Mouse (Mus musculus) cerebellum, postnatal 4 days (tissue): Measurements from ENCODE around the gene Gm10447.
A peak's percentile ranks its signal among the peaks of the same experiment; 100 is the strongest.

ENCODE experiments used
- DNase-seq, 2 experiments: peaks; one replicate each; pipeline ENCODE4 v3.0.0; 2022; ENCODE audit warnings: low spot score in 2 of 2, mixed read lengths in 1 of 2

The Gm10447 gene

GRCm38 (mm10) chr11:53478383-53479170 is 21.7 kb upstream of the Gm10447 start:
- no peak for DNase-seq

DNA sequence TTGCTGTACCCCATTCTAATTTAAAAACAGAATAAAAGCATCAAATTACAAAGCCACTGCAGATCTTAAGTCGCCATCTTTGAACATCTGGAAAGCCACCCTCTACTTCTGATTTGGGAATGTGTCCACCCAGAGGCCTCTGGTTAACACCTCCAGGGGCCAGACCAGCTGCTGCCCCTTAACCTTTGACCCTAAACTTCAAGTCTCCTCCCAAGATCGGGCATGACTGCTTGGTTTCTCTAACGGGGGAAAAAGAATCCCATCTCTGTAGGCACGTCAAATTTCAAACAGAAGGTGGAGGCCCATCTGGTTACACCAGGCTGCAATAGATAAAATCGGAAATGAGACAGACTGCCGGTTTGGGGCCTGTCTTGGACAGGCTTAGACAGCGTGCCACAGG is 20.9 kb upstream of the Gm10447 start:
- DNase-seq: no peak

- no peak for DNase-seq
Measured at GRCm38 (mm10) chr11:53475620-53476019, 18.7 kb upstream of the Gm10447 start.

DNA sequence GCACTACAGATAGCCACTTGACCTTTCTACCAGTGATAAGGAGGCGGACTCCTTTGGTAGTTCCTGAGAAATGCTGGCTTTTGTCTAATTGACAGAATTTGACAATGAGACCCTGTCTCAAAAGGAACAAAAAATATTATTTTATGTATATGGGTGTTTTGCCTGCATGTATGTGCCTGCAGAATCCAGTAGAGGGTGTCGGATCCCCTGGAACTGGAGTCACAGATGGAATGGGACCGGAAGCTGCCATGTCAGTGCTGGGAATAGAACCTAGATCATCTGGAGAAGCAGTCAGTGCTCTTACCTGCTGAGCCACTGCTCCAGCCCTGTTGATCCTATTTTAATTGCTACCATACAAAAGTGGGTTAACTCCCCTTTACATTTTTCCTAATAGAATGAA is 15.8 kb upstream of the Gm10447 start:
- no peak for DNase-seq

DNA sequence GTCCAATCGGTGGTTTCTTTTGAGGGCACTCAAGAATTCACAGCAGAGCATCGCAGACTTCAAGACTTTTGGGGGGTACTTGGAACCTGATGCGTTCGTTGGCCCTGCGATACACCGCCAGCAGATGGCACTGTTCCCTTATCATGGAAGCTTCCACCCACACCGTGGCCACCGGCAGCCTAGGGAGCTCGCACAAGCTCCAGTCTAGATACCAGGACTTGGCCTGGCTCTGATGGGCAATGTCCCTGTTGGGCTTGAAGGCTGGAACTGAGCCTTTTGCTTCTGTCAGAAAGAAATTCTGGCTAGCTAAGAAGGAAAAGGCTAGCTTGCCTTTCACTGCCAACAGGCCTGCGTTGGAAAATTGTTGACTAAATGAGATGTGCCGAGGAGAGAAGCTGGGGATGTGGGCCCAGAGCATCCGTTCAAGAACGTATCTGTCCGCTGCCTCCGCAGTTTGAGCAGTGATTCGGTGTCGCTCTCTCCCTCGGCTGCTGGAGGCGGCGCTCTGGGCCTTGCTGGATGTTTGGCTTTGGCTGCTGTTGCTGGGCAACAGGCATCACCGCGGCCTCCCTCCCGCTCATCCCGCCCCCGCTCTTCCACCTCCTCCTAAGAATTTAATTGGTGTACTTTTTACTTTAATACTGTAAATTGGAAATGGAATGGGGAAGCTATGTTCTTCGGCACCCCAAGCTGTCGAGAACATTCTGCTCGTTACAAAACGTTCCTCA is 13.2 kb upstream of the Gm10447 start, which contains the start of gene Gm9837:
Gm9837 (minus strand) TSS at position 512 of the 728 bp plus-strand sequence.
- DNase-seq: peak; percentile 81 to 93

GRCm38 (mm10) chr11:53469294-53469967 is 12.5 kb upstream of the Gm10447 start:
- DNase-seq: no peak

GRCm38 (mm10) chr11:53466231-53466971 is 9.5 kb upstream of the Gm10447 start:
- DNase-seq: peak; percentile 77 to 88

DNA sequence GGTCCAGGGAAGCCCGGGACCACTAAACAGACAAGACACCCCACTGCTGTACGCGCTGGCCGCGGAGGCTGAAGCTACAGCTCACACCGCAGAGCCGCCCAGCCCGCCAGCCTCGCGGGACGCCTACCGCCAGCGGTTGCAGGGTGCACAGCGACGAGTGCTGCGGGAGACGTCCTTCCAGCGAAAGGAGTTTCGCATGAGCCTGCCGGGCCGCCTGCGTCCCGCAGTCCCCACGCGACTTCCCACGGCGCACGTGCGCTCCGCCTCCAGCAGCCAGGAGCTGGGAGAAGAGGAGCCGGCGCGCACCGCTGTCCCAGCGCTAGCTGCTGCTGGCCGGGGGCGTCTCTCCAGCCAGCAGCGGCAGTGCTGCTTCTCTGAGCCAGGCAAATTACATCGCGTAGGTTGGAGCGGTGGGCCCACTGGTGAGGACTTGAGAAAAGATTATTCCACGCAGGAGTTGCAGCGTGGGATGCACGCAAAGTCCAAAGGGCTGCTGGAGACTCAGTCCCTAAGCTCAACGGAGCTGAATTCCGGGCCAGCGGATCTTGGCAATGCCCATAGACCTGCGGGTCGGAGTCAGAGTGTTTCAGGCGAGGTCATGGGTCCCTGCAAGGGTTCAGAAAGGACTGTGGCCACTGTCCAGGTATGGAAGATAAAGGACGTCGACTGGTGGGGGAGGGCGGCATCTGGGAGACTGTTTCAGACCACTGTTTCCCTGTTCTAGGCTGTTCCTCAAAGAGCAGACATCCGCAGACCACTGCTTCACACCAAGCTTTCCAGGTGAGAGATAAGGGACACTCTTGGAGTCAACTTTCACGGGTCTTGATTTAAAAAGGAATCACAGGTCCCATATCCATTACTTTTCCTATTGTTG is 6.9 kb upstream of the Gm10447 start:
- no peak for DNase-seq

GRCm38 (mm10) chr11:53461727-53462126 is 4.8 kb upstream of the Gm10447 start:
- no peak for DNase-seq

DNA sequence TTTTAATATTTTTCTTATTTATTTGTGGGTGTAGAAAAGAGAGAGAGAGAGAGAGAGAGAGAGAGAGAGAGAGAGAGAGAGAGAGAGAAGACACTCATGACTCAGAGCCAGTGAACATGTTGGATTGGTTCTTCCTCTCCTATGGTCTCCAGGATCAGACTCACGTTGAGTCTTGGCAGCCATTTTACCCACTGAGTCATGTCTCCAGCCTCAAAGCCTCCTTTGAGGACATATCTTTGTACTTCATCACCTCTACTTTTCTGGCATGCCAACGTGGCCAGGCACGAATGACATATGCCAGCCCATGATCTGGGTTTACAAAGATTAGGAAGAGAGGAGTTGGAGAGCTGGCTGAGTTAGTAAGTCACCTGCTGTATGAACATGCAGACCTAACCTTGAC is 3.3 kb upstream of the Gm10447 start:
- DNase-seq: no peak

DNA sequence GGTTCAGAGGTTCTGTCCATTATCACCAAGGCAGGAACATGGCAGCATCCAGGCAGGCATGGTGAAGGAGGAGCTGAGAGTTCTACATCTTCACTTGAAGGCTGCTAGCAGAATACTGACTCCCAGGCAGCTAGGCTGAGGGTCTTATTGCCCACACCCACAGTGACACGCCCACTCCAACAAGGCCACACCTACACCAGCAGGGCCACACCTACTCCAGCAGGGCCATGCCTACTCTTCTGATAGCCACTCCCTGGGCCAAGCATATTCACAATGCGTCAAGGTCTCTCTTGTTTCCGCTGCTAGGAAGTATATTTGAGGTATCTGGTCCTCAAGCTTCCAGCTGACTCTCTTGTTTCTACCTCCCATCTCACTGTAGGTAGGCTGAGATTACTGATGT is 2.1 kb upstream of the Gm10447 start:
- no peak for DNase-seq

- DNase-seq: no peak
Measured at GRCm38 (mm10) chr11:53457372-53457954, 553 bp upstream of the Gm10447 start.

DNA sequence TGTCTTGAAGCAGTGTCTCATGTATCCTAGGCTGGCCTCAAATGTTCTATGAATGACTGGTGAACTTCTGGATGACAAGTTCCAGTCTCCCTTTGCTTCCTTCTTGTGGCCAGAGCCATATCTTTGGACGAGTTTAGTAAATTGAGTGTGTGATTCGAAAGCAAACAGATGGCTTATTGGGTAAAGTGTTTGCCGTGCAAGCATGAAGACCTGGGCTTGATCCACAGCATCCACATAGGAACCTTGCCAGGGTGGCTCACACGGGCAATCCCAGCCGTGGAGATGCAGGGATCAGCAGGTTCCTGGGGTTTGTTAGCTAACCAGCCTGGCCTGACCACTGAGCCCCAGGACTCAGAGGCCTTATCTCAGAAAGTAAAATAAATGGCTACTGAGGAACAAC is 3.9 kb downstream of the Gm10447 start:
- no peak for DNase-seq

- no peak for DNase-seq
Measured at GRCm38 (mm10) chr11:53452396-53452795, 4.5 kb downstream of the Gm10447 start.

DNA sequence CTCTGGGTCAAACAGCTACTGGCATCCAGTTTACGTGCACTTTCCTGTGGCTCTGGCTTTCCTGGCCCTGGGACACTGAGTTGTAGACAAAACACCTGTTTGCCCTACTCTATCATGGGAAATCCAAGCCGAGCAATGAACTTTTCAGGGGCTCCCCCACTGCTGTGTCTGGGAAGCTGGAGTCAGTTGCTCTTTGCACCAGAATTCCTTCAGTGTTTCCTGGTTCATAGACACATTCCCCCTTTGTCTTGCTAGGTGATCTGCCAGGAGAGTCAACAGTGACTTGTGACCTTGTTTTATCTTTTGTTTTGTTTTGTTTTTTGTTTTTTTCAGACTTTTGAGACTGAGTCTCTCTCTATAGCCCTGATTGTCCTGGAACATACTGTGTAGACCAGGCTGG is 5.5 kb downstream of the Gm10447 start:
- no peak for DNase-seq

DNA sequence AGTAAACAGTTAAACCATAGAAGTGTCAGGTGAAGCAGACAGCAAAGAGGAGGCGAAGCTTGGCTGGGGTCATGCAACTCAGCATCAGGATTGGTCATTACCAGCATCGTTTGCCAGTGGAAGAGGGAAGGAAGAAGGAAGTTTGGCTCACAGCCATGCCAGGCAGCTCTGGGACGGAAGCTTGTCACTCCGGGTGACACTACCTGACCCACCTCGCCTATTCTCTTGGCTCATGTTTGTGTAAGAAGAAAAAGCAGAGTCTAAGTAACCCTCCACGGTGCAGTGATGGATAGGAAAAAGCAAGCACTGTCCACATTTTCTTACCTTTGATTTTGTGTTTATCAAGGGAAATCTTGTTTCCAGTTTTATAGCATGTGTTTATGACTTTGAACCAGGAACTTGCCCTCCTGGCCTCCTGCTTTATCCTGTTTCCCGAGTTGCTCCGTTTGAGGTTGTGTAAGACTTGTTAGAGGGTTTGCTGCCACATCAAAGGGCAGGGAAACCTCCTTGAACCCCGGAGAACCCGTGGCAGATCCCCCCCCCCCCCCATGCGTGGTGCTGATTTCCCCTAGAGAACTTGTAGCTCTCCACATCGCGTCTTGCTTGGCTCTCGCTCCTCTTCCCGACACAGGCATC is 6.7 kb downstream of the Gm10447 start:
- no peak for DNase-seq

DNA sequence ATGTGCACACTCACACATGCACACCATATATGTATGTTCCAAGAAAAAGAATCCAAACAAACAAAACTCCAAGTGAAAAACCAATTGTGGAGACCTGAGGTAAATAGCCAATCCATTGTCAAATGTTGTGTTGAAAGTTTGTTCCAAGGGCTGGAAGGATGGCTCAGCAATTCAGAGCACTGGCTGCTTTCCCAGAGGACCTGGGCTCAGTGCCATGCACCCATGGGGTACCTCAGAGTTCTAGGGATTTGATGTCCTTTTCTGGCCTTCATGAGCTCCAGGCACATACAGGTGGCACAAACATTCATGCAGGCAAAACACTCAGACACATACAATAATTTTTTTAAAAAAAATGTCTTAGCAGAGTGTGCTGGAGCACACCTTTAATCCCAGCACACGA is 8.4 kb downstream of the Gm10447 start:
- no peak for DNase-seq

DNA sequence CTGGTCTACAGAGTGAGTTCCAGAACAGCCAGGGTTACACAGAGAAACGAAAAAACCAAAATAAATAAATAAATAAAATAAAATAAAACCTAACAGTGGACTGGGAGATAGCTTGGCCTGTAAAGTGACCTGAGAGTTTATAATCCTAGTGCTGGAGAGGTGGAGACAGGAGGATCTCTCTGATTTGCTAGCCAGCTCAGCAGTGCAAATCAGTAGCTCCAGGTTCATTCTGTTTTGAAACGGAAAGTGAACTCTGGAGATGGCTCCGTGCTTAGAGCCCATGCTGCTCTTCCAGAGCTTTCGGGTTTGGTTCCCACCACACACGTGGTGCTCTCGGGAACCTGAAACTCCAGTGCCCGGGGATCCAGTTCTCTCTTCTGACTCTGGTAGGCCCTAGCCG is 8.9 kb downstream of the Gm10447 start:
- no peak for DNase-seq

DNA sequence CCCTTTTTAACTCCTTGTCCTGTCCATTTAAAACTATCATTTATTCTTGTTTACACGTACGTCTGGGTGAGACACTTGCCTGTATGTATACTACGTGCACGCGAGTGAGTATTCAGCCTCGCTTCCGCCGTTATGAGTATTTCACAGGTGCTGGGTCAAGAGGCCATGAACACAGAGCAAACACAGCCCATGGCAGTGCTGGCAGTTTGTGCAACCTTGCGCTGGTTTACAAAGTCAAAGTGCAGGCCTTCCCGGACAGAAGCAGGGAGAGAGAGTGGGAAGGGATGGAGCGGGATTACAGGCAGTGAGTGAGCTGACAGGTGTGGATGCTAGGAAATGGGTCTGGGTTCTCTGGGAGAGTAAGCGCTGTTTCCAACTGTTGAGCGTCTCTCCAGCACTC is 10.7 kb downstream of the Gm10447 start:
- DNase-seq: no peak

- no peak for DNase-seq
Measured at GRCm38 (mm10) chr11:53445562-53445961, 11.3 kb downstream of the Gm10447 start.
